Mouse (Mus musculus): ENCODE data around the gene Snx15. TPM values are rescaled to one million over a fixed set of nuclear protein-coding genes. Genes with fewer than 3 reads are reported as not detected.

The Snx15 gene
- total RNA-seq, 4 experiments from 2014 or later = 14.8 to 18.0 (median 15.6) TPM

GRCm38 (mm10) chr19:6121761-6122160 lies 6.3 kb downstream of the Snx15 start:
- DNase-seq (ENCODE audit: low spot score) = no peak

DNA sequence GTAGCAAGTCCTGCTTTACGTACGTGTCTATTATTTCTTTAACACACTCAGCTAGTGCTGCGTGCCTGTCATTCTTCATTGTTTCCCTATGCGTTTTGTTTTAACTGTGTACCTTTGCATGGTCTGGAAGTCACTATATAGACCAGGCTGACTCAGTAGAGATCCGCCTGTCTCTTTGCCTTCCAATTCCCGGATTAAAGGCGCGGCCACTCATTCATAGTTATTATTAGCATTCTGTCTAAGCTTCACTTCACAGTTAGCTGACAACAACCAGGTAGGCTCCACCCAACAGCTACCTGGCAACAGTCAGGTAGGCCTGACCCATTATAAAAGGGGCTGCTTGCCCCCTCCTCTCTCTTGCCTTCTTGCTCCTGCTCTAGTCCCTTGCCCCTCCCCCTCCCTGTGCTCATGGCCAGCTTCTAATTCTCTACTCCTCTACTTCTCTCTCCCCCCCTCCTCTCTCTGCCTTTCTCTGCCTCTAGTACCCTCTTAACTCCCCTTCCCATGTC lies 9.4 kb downstream of the Snx15 start:
- no peak for DNase-seq (ENCODE audit: low spot score)

- peak; percentile 93 for DNase-seq (ENCODE audit: low spot score)
Observed at GRCm38 (mm10) chr19:6117986-6118676, 10.0 kb downstream of the Snx15 start, which contains the start of gene Sac3d1. Gene Sac3d1, minus strand, starts transcription at chr19:6118650.

DNA sequence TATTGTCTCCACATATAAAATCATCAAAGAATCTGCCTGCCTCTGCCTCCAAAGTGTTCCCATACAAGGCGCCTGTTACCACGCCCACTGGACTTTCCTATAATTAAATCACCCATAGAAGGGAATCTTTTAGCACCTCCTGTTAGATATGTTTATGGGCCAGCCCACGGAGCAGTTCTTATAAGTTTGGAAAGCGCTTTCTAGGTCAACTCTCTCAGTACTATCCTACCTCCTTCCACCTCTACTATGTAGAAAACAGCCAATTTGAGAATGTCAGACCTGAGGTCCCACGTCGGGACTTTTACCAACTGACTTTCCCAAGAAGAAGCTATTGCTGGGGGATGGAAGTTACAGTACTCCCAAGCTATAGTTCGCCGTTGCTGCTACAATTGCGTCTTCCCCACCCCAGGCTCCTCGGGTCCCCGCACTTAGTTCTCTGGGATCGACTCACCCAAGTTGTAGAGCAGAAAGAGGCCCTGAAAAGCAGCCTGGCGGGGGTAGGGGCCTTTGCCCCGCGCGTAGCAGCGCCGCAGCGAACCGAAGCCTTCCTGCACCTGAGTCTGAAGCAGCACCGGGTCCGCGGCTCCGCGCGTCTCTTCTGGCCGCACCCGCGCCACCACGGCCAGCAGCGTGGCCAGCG lies 10.6 kb downstream of the Snx15 start:
- DNase-seq (ENCODE audit: low spot score) = no peak

GRCm38 (mm10) chr19:6116113-6116850 lies 11.8 kb downstream of the Snx15 start:
- no peak for DNase-seq (ENCODE audit: low spot score)

DNA sequence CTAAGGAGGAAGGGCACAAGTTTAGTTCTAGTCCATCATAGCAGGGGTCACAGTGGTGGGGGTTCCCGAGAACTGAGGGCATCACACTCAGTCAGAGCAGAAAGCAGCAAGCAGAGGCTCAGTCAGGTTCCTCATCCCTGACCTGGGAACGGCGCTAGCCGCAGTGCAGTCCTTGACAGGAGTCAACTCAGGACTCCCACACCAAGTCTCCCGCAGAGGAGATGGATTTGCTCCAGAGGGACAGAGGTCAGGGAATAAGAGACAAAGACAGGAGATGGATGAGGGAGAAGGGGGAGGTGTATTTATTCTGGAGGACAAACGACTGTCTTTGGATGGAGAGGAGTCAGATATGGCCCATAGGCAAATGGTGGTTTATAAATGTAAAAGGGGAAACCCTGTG lies 15.0 kb downstream of the Snx15 start:
- DNase-seq (ENCODE audit: low spot score) = no peak

DNA sequence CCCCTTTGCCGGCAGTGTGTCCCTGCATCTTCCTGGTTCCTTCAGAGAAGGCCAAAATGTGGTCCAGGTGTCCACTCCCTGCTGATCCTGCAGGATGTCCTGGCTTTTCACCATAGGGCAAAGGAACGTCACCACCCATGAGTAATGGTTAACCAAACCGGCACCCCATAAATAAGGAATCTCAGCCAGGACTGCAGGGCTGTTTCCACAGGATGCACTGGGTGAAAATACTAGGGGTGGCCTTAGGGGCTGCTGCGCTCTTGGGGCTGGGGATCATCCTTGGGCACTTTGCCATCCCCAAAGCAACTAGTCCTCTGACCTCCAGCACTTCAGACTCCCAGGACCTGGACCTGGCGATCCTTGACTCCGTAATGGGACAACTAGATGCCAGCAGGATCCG lies 22.5 kb downstream of the Snx15 start, which contains the start of gene Naaladl1:
Naaladl1 (plus strand) TSS at position 197 of the 400 bp plus-strand sequence.
- no peak for DNase-seq (ENCODE audit: low spot score)

DNA sequence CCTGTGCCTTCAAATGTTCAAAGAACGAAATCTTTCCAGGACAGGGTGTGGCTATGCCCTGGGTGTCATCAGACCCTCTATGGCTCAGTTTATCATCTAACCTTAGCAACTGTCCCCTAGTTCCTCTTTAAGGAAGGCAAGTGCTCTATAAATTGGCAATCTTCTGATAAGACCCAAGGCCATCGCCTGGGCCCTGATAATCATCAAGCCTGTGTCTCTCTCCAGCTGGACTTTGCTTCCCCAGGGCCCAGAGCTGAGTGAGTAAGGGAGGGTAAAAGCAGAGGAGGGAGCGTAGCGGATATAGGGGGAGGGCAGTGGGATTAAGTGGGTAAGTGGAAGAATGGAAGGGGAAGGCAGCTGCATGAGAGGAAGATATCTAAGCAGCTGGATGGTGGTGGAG lies 23.6 kb downstream of the Snx15 start:
- DNase-seq (ENCODE audit: low spot score) = no peak

- no peak for DNase-seq (ENCODE audit: low spot score)
Observed at GRCm38 (mm10) chr19:6102169-6102853, 25.8 kb downstream of the Snx15 start.

DNA sequence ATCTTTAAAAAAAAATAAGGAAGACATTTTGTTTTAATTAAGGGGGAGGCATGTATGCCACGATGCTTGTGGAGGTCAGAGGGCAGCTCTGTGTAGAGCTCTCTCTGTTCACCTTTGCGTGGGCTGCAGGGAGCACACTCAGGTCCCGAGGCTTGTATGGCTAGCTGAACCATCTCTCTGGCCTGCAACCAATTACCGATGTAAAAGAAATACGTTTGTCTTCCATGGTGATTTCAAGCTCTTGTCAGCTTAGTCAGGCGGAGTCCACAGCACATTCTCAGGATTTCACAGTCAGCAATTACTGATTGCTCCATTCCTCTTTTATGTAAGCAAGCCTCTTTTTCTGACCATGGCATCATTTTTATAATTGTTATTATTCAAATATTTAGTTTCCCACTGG lies 26.9 kb downstream of the Snx15 start:
- DNase-seq (ENCODE audit: low spot score) = no peak

- DNase-seq (ENCODE audit: low spot score) = no peak
Observed at GRCm38 (mm10) chr19:6097847-6098246, 30.3 kb downstream of the Snx15 start.

- DNase-seq (ENCODE audit: low spot score) = no peak
Observed at GRCm38 (mm10) chr19:6094119-6094518, 34.0 kb downstream of the Snx15 start, which contains the start of gene AC131692.1. Gene AC131692.1, plus strand, starts transcription at chr19:6094419.

DNA sequence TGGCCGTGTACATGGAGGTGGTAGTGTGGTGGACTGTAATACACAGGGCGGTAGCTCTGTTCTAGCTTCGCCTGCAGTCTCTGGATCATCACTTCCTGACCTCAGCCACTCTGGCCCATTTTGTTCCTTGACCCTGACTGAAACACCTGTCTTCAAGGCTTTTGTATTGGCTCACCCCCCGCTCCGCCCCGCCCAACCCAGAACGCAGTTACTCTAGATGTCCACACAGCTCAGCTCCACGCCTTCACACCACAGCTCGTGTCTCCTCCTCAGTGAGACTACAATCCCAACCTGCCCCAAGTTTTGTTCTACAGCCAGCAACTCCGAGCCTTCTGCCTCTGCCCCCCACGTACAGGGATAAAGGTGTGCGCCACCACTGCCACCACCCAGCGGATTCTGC lies 39.3 kb downstream of the Snx15 start:
- DNase-seq (ENCODE audit: low spot score) = no peak

GRCm38 (mm10) chr19:6085417-6085879 lies 42.7 kb downstream of the Snx15 start:
- DNase-seq (ENCODE audit: low spot score) = no peak

GRCm38 (mm10) chr19:6084478-6085248 lies 43.4 kb downstream of the Snx15 start, which contains the start of the genes Zfpl1 and Cdca5:
Gene Zfpl1, minus strand, starts transcription at chr19:6084956.
Gene Cdca5, plus strand, starts transcription at chr19:6084983.
- DNase-seq (ENCODE audit: low spot score) = peak; percentile 97

GRCm38 (mm10) chr19:6082156-6082555 lies 45.9 kb downstream of the Snx15 start, which contains the start of gene Gm28374:
Gene Gm28374, minus strand, starts transcription at chr19:6082256.
- DNase-seq (ENCODE audit: low spot score) = no peak

DNA sequence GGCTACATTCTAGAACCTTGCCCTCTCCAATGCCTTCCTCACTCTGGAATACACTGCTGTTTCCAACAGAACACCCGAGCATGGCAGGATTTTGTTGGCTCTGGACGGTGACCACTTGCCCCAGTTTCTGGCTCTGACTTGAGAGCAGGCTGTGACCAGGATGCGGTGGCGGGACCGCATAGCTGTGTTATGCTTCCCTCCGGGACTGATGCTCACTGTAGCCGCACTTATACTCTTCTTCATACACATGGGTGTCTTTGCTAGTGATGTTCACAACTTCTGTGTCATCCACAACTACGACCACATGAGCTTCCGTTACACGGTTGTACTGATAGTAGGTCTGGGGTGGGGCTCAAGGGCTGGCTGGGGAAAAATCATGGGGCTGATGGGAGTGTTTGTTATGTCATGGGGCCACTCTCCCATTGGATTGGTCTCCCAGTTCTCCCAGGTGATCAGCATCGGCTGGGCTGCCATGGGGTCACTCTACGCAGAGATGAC lies 48.1 kb downstream of the Snx15 start, which contains the start of gene Tmem262:
Tmem262 (plus strand) TSS at position 51 of the 498 bp plus-strand sequence.
- no peak for DNase-seq (ENCODE audit: low spot score)

GRCm38 (mm10) chr19:6076564-6077393 lies 51.3 kb downstream of the Snx15 start, which contains the start of gene Vps51:
Gene Vps51, minus strand, starts transcription at chr19:6077231.
- peak; percentile 89 for DNase-seq (ENCODE audit: low spot score)

DNA sequence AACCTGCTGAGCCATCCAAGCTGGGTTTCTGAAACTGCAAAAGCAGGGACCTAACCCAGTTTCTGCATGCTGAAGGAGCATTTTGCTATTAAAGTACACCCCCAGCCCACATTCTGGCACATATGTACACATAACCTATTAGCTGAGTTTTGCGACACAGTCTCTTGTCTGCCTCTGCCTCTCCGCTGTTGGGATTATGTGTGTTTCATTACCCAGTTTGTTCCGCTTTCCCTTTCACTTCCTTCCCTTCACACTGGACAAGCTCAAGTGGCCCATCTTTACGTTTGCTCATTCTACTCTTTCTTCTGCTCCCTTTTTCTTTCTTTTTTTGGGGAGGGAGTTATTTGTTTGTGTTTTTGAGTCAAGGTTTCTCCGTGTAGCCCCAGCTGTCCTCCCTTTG lies 54.2 kb downstream of the Snx15 start:
- no peak for DNase-seq (ENCODE audit: low spot score)
